Comparison of ENCODE assay signal across 11 mouse cellular contexts in the genomic region with DNA sequence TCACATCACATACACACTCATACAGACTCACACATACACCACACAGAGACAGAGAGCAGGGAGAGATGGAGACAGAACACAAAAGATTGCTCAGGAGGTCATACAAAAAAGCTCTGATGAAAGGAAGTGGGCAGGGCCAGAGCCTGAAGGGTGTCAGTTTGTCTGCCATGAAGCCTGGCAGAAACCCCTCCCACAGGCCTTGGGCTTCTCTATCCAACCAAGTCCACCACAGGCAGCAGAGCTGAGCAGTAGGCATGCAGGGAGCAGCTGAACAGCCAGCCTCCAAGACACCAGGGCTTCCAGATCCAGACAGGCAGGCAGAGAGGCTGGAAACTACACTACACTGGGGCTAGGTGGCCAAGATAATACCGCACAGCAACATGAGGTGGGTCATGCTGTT. TPM values are rescaled to one million over a fixed set of nuclear protein-coding genes. Genes with fewer than 3 reads are reported as not detected.
DNase-seq lines count a peak whose midpoint lies in the region; ATAC-seq lines count a peak whose summit lies in the region.
"Had no signal": no experiment of that assay in that cellular context is flagged by ENCODE, and none has a peak within 500 bp of the region (broad histone marks: within the 10 kb centered on the region; RNA-seq: fewer than 3 reads in every experiment).

No protein-coding gene starts in this region.

- no peak for DNase-seq in heart, adult 18-20 months
- DNase-seq in 416B (ENCODE audit: low read depth), result peak; percentile 80
- no peak for DNase-seq in limb, embryonic 10.5 days (ENCODE audit: low spot score)
- no peak for DNase-seq in layer of hippocampus, postnatal 25 days (ENCODE audit: extremely low spot score in 1 of 2, low spot score in 1 of 2)
- no peak for DNase-seq in layer of hippocampus, adult 11-12 months (ENCODE audit: low spot score)
- DNase-seq: cerebellum, postnatal 14 days had no signal

- no peaks in the 10 kb centered on the region for H3K9me3 ChIP-seq in heart, embryonic 11.5 days (replicated peaks; ENCODE audit: control insufficient read depth, low read length)
- H3K9me3 ChIP-seq in embryonic facial prominence, embryonic 12.5 days, result no peaks in the 10 kb centered on the region
- no peaks in the 10 kb centered on the region for H3K9me3 ChIP-seq in limb, embryonic 10.5 days (replicated peaks)
- H3K9me3 ChIP-seq: liver, embryonic 12.5 days; stomach, embryonic 15.5 days had no signal

- H3K27ac ChIP-seq in heart, embryonic 11.5 days (ENCODE audit: low read depth, low read length), result peak overlapping the region; percentile 0; the same call in 1 of the 2 replicates
- peak overlapping the region; percentile 63; the same call in 1 of the 2 replicates for H3K27ac ChIP-seq in embryonic facial prominence, embryonic 12.5 days
- H3K27ac ChIP-seq in limb, embryonic 10.5 days, result 0 out of 2 replicates have a peak overlapping the region, but pooled peaks have one; percentile 26
- H3K27ac ChIP-seq: liver, embryonic 12.5 days; stomach, embryonic 15.5 days had no signal

- H3K4me3 ChIP-seq in heart, embryonic 11.5 days (ENCODE audit: low read depth, low read length), result no peak overlapping the region
- no peak overlapping the region for H3K4me3 ChIP-seq in embryonic facial prominence, embryonic 12.5 days
- H3K4me3 ChIP-seq in limb, embryonic 10.5 days, result no peak overlapping the region
- H3K4me3 ChIP-seq: liver, embryonic 12.5 days; stomach, embryonic 15.5 days had no signal

- peaks cover 38% of the 10 kb centered on the region for H3K4me1 ChIP-seq in heart, embryonic 11.5 days (ENCODE audit: control insufficient read depth, insufficient read depth, low read length)
- H3K4me1 ChIP-seq in embryonic facial prominence, embryonic 12.5 days, result peaks cover 47% of the 10 kb centered on the region
- peaks cover 57% of the 10 kb centered on the region for H3K4me1 ChIP-seq in limb, embryonic 10.5 days

- H3K9ac ChIP-seq in heart, embryonic 11.5 days (ENCODE audit: low read depth, low read length), result peak overlapping the region; percentile 39; the same call in 1 of the 2 replicates
- no peak overlapping the region for H3K9ac ChIP-seq in embryonic facial prominence, embryonic 12.5 days
- H3K9ac ChIP-seq: liver, embryonic 12.5 days; stomach, embryonic 15.5 days had no signal

- peaks cover 11% of the 10 kb centered on the region for H3K36me3 ChIP-seq in heart, embryonic 11.5 days (ENCODE audit: control insufficient read depth, insufficient read depth, low read length)
- peaks cover 32% of the 10 kb centered on the region for H3K36me3 ChIP-seq in embryonic facial prominence, embryonic 12.5 days
- peaks cover 44% of the 10 kb centered on the region for H3K36me3 ChIP-seq in limb, embryonic 10.5 days

- ATAC-seq in heart, embryonic 11.5 days (replicated peaks; ENCODE audit: insufficient number of reproducible peaks, low FRiP score, low TSS enrichment), result no peak
- no peak for ATAC-seq in embryonic facial prominence, embryonic 12.5 days (ENCODE audit: insufficient number of reproducible peaks, insufficient read depth, low FRiP score, low TSS enrichment)
- no peak; the same call in 1 of the 2 replicates for ATAC-seq in frontal cortex, adult (ENCODE audit: low TSS enrichment)
- ATAC-seq: liver, embryonic 12.5 days had no signal

- no peak overlapping the region for H3K4me2 ChIP-seq in heart, embryonic 11.5 days
- no peak overlapping the region for H3K4me2 ChIP-seq in embryonic facial prominence, embryonic 12.5 days (replicated peaks)
- H3K4me2 ChIP-seq: liver, embryonic 12.5 days; stomach, embryonic 15.5 days had no signal

- H3K27me3 ChIP-seq in heart, embryonic 11.5 days (ENCODE audit: control insufficient read depth, insufficient read depth, low read length), result no peaks in the 10 kb centered on the region
- H3K27me3 ChIP-seq in embryonic facial prominence, embryonic 12.5 days, result no peaks in the 10 kb centered on the region
- no peaks in the 10 kb centered on the region for H3K27me3 ChIP-seq in limb, embryonic 10.5 days (ENCODE audit: low read depth, poor library complexity, severe bottlenecking)
- H3K27me3 ChIP-seq: stomach, embryonic 15.5 days had no signal

- WGBS in heart, embryonic 11.5 days (ENCODE audit: insufficient replicate concordance), result 87% methylated on average over 1 of the region's 1 CpGs
- WGBS in embryonic facial prominence, embryonic 12.5 days, result 84% methylated on average over 1 of the region's 1 CpGs
- WGBS in limb, embryonic 10.5 days, result 93% methylated on average over 1 of the region's 1 CpGs

RNA-seq across cellular contexts. Expression of a gene that starts 54.6 kb away (rescaled TPM):
- 1,448 and 1,508 TPM in 2 replicates for polyA plus RNA-seq in heart, embryonic 11.5 days (2014; fragmentation: Nextera tagmentation; extraction: Ambion mirVana)
- total RNA-seq in heart, adult 18-20 months (2021), result 100 to 1,000 TPM; 286 to 296 TPM
- 3,148 and 3,183 TPM in 2 replicates for polyA plus RNA-seq in embryonic facial prominence, embryonic 12.5 days (2016; fragmentation: Nextera tagmentation; extraction: Ambion mirVana)
- polyA plus RNA-seq in limb, embryonic 10.5 days (2016; fragmentation: Nextera tagmentation; extraction: Ambion mirVana), result 3,099 and 3,197 TPM in 2 replicates
- 1,000 to 10,000 TPM; 1,451 to 1,562 TPM for total RNA-seq in layer of hippocampus, postnatal 25 days (2021)

Comparison
In these comparisons a context has a peak if more than half of its experiments do, and no peak if none do; other contexts are left out.
1. H3K27ac ChIP-seq: peak in every context shown above with its lines; median percentile 63 in embryonic facial prominence, embryonic 12.5 days; 26 in limb, embryonic 10.5 days; 0 in heart, embryonic 11.5 days.